Mouse (Mus musculus): ENCODE measurements around the gene Camsap2. TPM values are rescaled to one million over a fixed set of nuclear protein-coding genes. Genes with fewer than 3 reads are reported as not detected.
A peak's percentile ranks its signal among the peaks of the same experiment; 100 is the strongest.

The Camsap2 gene
- polyA plus RNA-seq, 1 experiment from 2014 or later = 31.1 TPM

DNA sequence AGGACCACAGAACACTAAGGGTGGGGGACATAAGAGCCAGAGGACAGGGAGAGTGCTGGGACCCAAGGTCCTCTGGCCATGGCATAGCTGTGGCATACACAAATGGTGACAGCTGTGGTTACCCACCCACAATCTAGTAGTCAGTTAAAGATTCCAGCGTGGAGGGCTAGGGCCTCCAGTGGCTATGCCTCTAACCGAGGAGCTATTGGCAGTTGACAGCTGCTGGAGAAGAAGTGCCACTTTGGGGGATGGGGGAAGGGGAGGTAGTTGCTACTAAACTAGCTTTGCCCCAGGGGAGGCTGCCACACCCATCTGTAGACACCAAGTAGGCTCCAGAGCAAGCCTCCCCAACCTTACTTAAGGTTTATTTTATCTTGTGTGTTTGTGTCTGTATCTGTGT is 92.4 kb downstream of the Camsap2 start:
- no peak overlapping the region for H3K4me3 ChIP-seq
- H3K4me2 ChIP-seq = no peak overlapping the region
- H3K4me1 ChIP-seq = no peaks in the 10 kb centered on the region
- no peaks in the 10 kb centered on the region for H3K36me3 ChIP-seq (replicated peaks)
- H3K9ac ChIP-seq = no peak overlapping the region
- H3K27ac ChIP-seq = no peak overlapping the region
- no peak for ATAC-seq (replicated peaks)
- peaks cover 15% of the 10 kb centered on the region for H3K27me3 ChIP-seq (replicated peaks)
- H3K9me3 ChIP-seq = no peaks in the 10 kb centered on the region
- WGBS = 47% methylated on average over 2 of the region's 2 CpGs

DNA sequence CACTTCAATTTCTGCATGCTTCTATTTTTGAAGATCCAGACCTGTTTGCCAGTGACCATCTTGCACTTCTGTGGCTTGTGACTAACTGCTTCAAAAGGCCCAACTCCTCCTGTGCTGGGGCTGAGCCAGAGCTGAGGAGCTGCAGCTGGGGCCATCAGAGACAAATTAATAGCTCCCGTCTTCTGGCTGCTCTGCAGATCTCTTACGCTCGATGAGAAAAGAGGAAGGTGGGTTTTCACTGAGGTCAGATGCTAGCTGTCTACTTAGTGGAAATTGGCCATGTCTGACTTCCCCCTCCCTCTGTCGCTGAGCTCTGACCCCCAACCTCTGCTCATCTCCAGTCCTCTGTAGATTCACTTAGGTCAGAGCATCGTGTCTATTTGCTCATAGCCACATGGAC is 96.2 kb downstream of the Camsap2 start:
- H3K9me3 ChIP-seq = no peaks in the 10 kb centered on the region
- no peaks in the 10 kb centered on the region for H3K4me1 ChIP-seq
- H3K27ac ChIP-seq = no peak overlapping the region
- no peak for ATAC-seq (replicated peaks)
- H3K9ac ChIP-seq = no peak overlapping the region
- no peaks in the 10 kb centered on the region for H3K36me3 ChIP-seq (replicated peaks)
- H3K4me3 ChIP-seq = no peak overlapping the region
- H3K4me2 ChIP-seq = no peak overlapping the region
- H3K27me3 ChIP-seq (replicated peaks) = 0 out of 2 replicates have a peak, but pooled peaks cover 7% of the 10 kb centered on the region
- WGBS = 66% methylated on average over 5 of the region's 5 CpGs

DNA sequence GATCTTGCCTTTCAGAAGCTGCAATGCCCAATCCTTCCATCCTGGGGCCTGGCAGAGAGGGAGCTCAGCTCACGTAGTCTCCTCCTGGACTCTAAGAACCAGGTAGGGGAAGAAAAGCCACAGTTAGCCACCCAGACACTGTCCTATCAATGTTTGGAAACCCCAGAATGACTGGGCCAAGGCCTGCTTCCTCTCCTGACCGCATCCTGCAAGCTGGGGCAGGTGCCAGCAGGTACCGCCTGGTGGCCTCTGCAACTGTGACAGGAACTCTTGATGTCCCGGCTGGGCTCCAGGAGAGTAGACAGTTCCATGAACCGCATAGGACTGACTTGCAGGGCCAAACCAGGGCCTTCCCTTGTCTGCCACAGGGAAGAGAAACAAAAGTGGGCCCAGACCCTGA is 98.5 kb downstream of the Camsap2 start:
- no peak overlapping the region for H3K9ac ChIP-seq
- H3K36me3 ChIP-seq (replicated peaks) = no peaks in the 10 kb centered on the region
- H3K9me3 ChIP-seq = no peaks in the 10 kb centered on the region
- no peak for ATAC-seq (replicated peaks)
- no peaks in the 10 kb centered on the region for H3K4me1 ChIP-seq
- H3K4me2 ChIP-seq = no peak overlapping the region
- 0 out of 2 replicates have a peak, but pooled peaks cover 7% of the 10 kb centered on the region for H3K27me3 ChIP-seq (replicated peaks)
- 91% methylated on average over 5 of the region's 5 CpGs for WGBS
- H3K27ac ChIP-seq = no peak overlapping the region
- H3K4me3 ChIP-seq = no peak overlapping the region

DNA sequence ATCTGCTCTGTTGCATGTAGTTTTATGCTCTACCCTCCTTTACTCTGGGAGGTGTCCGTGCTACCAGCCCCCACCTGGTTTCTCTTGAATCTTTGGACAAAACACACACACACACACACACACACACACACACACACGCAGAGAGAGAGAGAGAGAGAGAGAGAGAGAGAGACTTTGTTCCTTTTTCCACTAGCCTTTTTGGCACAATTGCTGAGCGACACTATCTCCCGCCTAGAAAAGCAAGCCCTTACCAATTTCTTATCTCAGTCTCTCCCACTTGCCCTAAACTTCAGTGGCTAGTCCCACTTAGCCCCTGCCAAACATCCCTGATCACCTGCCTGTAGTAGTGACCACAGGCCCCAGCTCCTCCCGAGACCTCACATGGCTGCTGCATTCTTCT is 101.4 kb downstream of the Camsap2 start:
- Histone ChIP-seq H3K9me3 (no peaks in the 10 kb centered on the region), H3K9ac (no peak overlapping the region), H3K4me2 (no peak overlapping the region), H3K4me3 (no peak overlapping the region), H3K27me3 (replicated peaks) (0 out of 2 replicates have a peak, but pooled peaks cover 7% of the 10 kb centered on the region), H3K36me3 (replicated peaks) (no peaks in the 10 kb centered on the region), H3K27ac (no peak overlapping the region), H3K4me1 (no peaks in the 10 kb centered on the region)
- 93% methylated on average over 5 of the region's 5 CpGs for WGBS
- no peak for ATAC-seq (replicated peaks)

DNA sequence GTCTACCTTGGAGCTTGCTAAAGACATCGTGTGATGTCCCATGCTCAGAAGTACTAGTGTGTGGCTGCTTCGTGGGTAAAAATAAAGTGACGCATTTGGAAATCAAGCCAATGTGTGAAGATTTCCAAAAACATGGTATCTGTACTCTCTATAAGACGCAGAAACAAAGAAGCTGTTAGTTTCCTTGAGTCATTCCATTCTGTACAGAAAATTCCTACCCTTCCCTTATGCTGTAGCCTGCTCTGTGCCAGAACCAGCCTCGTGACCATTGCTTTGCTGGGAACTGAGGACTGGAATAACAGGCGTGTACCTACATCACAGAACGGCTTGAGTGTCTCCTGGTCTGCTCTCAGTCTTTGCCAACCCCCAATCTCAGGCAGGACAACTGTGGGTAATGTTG is 104.1 kb downstream of the Camsap2 start:
- 88% methylated on average over 7 of the region's 7 CpGs for WGBS

DNA sequence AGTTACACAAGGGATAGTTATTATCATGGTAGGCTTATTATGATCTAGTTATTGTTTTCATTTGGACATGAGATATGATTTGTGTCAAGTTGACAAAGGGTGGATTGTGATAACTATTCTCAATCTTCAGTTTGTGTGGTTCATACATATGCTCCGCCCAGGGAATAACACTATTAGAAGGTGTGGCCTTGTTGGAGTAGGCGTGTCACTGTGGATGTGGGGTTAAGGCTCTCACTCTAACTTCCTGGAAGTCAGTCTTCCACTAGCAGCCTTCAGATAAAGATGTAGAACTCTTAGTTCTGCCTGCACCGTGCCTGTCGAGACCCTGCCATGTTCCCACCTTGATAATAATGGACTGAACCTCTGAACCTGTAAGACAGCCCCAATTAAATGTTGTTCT is 107.4 kb downstream of the Camsap2 start:
- H3K9ac ChIP-seq = no peak overlapping the region
- H3K27me3 ChIP-seq (replicated peaks) = 0 out of 2 replicates have a peak, but pooled peaks cover 4% of the 10 kb centered on the region
- H3K36me3 ChIP-seq (replicated peaks) = no peaks in the 10 kb centered on the region
- no peak for ATAC-seq (replicated peaks)
- WGBS = 86% methylated on average over 4 of the region's 4 CpGs
- H3K27ac ChIP-seq = no peak overlapping the region
- H3K4me1 ChIP-seq = peaks cover 13% of the 10 kb centered on the region
- H3K9me3 ChIP-seq = no peaks in the 10 kb centered on the region
- H3K4me3 ChIP-seq = no peak overlapping the region
- no peak overlapping the region for H3K4me2 ChIP-seq

More for the DNA sequence above, 104.1 kb downstream of the Camsap2 start:
- H3K36me3 ChIP-seq (replicated peaks) = no peaks in the 10 kb centered on the region
- no peak for ATAC-seq (replicated peaks)
- no peak overlapping the region for H3K4me3 ChIP-seq
- no peak overlapping the region for H3K4me2 ChIP-seq
- H3K27me3 ChIP-seq (replicated peaks) = 0 out of 2 replicates have a peak, but pooled peaks cover 7% of the 10 kb centered on the region
- H3K9me3 ChIP-seq = no peaks in the 10 kb centered on the region
- H3K4me1 ChIP-seq = no peaks in the 10 kb centered on the region
- H3K9ac ChIP-seq = no peak overlapping the region
- H3K27ac ChIP-seq = no peak overlapping the region

DNA sequence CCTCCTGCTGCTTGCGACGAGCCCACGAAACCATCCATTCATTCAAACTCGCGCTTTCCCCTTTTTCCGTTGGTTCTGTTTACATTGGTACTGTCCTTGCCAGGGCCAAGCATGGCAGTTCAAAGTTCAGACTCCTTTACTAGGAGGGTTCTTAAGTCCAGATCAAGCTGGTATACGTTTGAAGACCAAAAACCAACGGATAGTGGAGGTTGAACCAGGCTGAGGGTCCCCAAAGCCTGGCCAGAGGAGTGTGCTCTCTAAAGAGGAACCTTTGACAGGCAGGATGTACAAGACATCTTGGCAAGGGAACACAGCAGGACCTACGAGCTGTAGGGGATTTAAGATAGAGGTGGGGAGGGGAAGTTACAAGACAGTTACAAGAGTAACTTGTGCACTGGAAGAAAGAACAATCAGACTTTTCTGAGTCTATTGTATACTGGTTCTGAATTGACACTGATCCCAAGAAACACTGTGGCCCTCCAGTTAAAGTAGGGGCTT is 111.3 kb downstream of the Camsap2 start:
- Histone ChIP-seq H3K27me3 (replicated peaks) (0 out of 2 replicates have a peak, but pooled peaks cover 4% of the 10 kb centered on the region), H3K27ac (no peak overlapping the region), H3K9me3 (no peaks in the 10 kb centered on the region), H3K4me3 (peak overlapping the region; percentile 59), H3K36me3 (replicated peaks) (no peaks in the 10 kb centered on the region), H3K9ac (peak overlapping the region; percentile 56), H3K4me1 (peaks cover 44% of the 10 kb centered on the region), H3K4me2 (peak overlapping the region; percentile 84)
- WGBS = under 1% methylated on average over 9 of the region's 9 CpGs
- ATAC-seq (replicated peaks) = peak; percentile 19

DNA sequence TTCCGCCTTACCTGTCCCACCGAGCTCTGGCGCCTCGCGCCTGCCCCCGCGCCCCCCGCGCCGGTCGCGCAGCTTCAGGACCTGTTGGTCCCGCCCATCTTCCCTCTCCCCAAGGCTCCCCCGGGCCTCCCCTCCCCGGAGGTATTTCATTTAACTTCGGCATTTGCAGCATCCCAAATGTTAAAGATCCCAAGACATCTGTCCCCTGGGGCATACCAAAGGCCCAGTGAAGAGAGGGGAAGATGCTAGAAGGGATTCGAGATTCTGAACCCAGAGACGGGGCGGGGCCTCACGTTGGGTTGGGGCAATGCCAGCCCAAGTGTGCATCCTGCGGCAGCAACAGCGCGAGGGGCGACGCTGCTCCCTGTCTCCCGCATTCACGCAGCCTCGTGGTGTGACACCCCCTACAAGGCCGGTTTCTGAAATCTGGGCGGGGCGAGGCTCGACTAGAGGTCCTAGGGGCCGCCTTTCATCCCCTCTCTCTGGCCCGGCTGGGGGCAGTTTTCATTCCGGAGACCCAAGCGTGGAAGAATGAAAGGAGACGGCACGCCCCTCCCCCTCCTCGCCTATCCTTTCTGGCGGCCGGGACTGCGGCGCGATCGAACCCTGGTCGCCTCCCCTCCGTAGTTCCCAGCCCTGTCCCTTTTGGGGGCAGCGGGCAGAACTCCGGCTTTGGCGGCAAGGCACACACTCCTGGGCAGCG is 111.9 kb downstream of the Camsap2 start, which contains the start of gene Inava:
TSS of gene Inava (minus strand) at position 373 of the 703 bp plus-strand sequence.
- Histone ChIP-seq H3K36me3 (replicated peaks) (no peaks in the 10 kb centered on the region), H3K9me3 (no peaks in the 10 kb centered on the region), H3K27me3 (replicated peaks) (0 out of 2 replicates have a peak, but pooled peaks cover 4% of the 10 kb centered on the region), H3K27ac (0 out of 2 replicates have a peak within 1 kb of the TSS, but pooled peaks have one; percentile 43), H3K9ac (peak within 1 kb of the TSS; percentile 56), H3K4me2 (peak within 1 kb of the TSS; percentile 84), H3K4me3 (peak within 1 kb of the TSS; percentile 59), H3K4me1 (peaks cover 50% of the 10 kb centered on the region)
- 0% methylated on average over 39 of the region's 51 CpGs for WGBS
- peak; percentile 83 for ATAC-seq (replicated peaks)

DNA sequence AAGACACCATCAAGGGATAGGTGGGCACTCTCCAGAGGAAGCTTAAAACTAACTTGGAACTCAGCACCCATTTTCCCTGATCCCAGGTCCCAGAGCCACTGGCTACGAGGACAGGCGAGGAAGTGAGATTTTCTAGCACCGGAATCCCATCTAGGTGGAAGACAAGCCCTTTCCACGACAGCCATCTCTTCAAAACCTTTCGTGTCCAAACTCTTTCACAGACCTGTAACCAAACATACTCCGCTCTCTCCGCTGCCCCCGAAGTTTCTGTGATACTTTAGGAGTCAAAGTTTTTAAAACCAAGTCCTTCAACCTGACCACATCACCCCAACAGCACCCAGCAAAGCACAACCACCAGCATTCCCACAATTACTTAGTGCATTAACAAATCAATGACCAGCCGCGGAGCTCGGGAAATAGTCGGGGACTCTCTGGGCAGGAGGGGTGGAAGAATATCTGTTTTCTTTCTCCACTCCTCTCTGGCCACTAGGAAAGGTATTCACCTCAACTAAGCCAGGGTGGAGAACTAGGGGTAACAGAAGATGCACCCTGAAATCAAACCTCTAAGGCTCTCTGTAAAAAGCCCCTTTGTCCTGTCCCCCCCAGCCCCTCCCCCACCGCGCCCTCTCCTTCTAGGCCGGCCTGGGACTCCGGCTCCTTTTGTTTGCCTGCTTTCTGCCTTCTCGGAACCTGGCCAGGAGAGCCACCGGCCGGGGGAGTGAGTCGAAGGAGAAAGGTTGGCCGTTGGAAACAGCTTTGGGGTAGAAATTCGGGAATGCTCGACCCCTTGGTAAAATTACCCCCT is 112.7 kb downstream of the Camsap2 start:
- H3K27me3 ChIP-seq (replicated peaks) = 0 out of 2 replicates have a peak, but pooled peaks cover 4% of the 10 kb centered on the region
- H3K27ac ChIP-seq = no peak overlapping the region
- peak overlapping the region; percentile 56 for H3K9ac ChIP-seq
- peaks cover 59% of the 10 kb centered on the region for H3K4me1 ChIP-seq
- no peaks in the 10 kb centered on the region for H3K36me3 ChIP-seq (replicated peaks)
- H3K9me3 ChIP-seq = no peaks in the 10 kb centered on the region
- no peak for ATAC-seq (replicated peaks)
- peak overlapping the region; percentile 59 for H3K4me3 ChIP-seq
- 1% methylated on average over 23 of the region's 23 CpGs for WGBS
- H3K4me2 ChIP-seq = peak overlapping the region; percentile 84

DNA sequence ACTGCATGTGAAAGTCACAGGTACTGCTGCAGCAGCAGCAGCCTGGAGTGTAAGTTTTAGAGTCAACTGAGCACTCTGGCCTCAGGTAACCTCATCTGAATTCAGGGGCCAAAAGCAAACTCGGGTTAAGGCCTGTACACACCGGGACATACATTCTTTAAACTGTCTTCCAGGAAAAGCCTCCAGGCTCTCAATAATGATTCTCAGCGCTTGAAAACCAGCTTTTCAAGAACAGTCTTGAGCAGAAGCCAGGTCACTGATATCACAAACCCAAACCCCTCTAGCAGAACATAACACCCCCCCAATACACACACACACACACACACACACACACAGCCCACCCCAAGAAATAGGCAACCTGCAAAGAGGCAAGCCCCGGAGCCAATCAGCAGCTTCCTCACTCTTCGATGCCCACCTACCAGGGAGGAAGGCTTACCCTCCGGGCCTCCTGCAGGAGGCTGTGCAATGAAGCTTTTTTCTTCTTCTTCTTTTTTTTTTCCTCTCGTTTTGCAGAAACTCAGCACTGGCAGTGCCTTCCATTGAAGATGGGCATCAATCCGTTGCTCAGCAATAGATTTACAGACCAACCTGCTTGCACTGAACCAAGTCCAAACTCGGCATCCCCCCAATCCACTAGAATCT is 113.5 kb downstream of the Camsap2 start:
- H3K9me3 ChIP-seq = no peaks in the 10 kb centered on the region
- no peak overlapping the region for H3K9ac ChIP-seq
- H3K27ac ChIP-seq = no peak overlapping the region
- H3K4me1 ChIP-seq = peaks cover 63% of the 10 kb centered on the region
- no peaks in the 10 kb centered on the region for H3K36me3 ChIP-seq (replicated peaks)
- ATAC-seq (replicated peaks) = no peak
- H3K27me3 ChIP-seq (replicated peaks) = 0 out of 2 replicates have a peak, but pooled peaks cover 4% of the 10 kb centered on the region
- H3K4me3 ChIP-seq = peak overlapping the region; percentile 59
- 1% methylated on average over 9 of the region's 9 CpGs for WGBS
- peak overlapping the region; percentile 84 for H3K4me2 ChIP-seq

DNA sequence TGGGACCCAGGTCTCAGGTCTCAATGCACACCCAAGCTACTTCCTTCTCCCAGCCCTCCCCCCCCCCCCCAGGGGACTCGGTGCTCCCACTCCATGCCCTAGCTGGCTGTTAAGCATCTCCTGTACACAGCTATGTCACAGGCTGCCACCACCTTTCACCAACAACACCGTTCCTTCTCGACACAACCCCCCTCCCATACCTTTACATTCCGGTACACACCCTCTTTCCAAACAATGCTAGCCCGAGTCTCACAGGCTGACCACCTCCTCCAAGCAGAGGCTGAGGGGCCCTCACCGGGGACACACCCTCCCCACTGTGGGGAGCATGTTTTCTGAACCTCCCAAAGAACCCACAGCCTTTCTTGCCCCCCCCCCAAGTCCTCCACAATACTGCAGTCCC is 114.3 kb downstream of the Camsap2 start:
- ATAC-seq (replicated peaks) = no peak
- Histone ChIP-seq H3K4me1 (peaks cover 63% of the 10 kb centered on the region), H3K4me2 (peak overlapping the region; percentile 84), H3K9ac (no peak overlapping the region), H3K36me3 (replicated peaks) (no peaks in the 10 kb centered on the region), H3K27ac (no peak overlapping the region), H3K27me3 (replicated peaks) (no peaks in the 10 kb centered on the region), H3K9me3 (no peaks in the 10 kb centered on the region), H3K4me3 (no peak overlapping the region)
- 4% methylated on average over 6 of the region's 6 CpGs for WGBS

DNA sequence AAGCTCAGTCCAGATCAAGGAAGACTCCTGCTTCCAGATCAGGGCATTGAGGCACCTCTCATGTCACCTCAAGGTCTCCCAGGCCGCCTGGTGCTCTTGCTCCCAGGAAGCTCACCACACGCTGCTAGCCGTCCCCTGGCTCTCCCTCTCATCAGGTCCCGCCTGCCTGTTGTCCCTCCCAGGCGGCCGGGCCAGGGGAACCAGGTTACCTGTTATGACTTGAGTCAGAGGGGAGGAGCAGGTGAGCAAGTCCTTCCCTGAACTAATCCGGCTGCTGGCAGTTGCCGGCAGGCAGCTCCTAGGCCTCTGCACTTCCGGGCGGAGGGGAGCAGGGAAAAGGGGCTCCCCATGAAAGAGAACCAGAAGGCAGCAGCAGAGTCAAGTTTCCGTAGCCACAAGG is 115.7 kb downstream of the Camsap2 start:
- Histone ChIP-seq H3K4me2 (no peak overlapping the region), H3K9me3 (no peaks in the 10 kb centered on the region), H3K27me3 (replicated peaks) (no peaks in the 10 kb centered on the region), H3K36me3 (replicated peaks) (no peaks in the 10 kb centered on the region), H3K4me1 (peaks cover 66% of the 10 kb centered on the region), H3K27ac (no peak overlapping the region), H3K9ac (no peak overlapping the region), H3K4me3 (no peak overlapping the region)
- ATAC-seq (replicated peaks) = no peak
- WGBS = 36% methylated on average over 11 of the region's 11 CpGs
